Mouse (Mus musculus) brain, adult 10 weeks (tissue): ENCODE data around the gene Meig1. TPM values are rescaled to one million over a fixed set of nuclear protein-coding genes. Genes with fewer than 3 reads are reported as not detected.

Experiments used
- polyA plus RNA-seq: library from polyadenylated mRNA; stranded (reverse); fragments of 350-450 nt; fragmentation: Illumina TruSeq; extraction: RNeasy Lipid Tissue Mini Kit (QIAGEN cat#74804); gene quantifications from one replicate; pipeline ENCODE4 v1.2.3, GENCODE M21; 2015; ENCODE audit warnings: low read depth, low replicate concordance

Gene Meig1
- polyA plus RNA-seq = 9.0 TPM

DNA sequence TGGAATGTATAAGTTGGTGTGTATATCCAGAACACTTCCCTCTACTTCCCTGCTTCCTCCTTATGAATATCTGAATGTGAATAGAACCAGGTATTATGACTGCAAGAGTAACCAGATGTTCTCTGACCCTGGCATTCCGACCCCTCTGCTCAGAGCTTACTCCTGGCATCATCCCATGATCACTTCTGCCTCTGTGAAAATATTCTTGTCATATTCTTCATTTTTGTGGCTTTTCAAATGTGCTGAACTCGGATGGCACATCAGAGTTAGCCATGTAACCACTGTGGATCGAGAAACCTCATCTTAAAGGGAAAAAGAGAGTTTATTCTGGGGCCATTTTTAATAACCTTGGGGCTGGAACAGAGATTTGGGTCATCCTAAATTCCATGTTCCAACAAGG lies at the start of gene Meig1:
TSS of gene Meig1 (minus strand) at position 101 of the 400 bp plus-strand sequence.

DNA sequence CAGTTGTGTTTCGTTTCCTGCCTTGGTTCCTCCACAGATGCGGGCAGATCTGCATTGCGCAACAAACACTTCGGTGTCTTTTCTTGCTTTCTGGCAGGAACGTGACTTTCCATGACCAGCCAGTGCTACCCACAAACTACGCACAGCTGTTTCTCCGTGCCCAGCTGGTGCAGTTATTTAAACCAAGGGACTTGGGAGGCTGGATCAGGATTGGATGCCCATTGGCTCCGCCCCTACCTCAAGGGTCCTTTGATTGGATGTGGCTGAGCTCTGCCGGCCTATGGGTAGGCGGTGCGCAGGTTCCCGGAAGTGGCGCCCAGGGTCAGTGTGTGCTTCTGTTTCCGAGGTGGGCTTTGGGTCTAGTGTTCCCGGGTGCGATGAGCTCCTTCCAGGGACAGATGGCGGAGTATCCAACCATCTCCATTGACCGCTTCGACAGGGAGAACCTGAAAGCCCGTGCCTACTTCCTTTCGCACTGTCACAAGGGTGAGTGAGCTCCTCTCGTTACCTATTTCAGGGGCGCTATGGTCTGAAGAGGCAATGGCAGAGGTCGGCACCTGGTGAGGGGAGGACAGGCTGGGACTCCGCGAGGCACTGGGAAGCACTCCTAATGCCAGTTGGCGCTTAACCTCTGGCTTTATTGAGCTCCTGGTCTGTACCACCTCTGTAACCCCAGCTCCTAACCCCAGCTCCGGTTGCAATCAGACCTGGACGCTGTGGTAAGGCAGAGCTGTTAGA lies 1.6 kb upstream of the Meig1 start, which contains the start of gene Dclre1c:
TSS of gene Dclre1c (plus strand) at position 291 of the 738 bp plus-strand sequence.

DNA sequence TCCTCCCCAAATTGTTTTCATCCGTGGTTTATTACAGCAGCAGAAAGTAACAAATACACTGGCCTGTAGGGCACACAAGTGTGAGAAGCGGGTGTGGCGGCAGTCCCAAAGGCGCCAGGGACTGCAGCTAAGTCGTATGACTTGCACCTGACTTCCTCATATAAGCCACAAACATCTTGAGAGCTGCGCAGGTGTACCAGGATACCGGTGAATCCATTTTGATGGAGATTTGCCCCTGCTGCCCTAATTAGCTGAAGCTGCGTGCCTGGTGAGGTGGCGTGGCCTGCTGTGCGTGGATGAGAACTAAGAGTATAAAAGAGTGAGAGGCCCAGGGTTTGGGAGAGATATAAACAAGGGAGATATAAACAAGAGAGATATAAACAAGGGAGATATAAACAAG lies 25.3 kb downstream of the Meig1 start, which contains the start of gene Olah:
TSS of gene Olah (minus strand) at position 101 of the 400 bp plus-strand sequence.

Other genes starting within 250 kb of the Meig1 start
- 74.0 TPM for gene Nmt2, start 138.4 kb downstream of the Meig1 start, polyA plus RNA-seq
- gene Rpp38, start 90.0 kb downstream of the Meig1 start, polyA plus RNA-seq = 15.9 TPM
- 1.5 TPM for gene Acbd7, start 86.5 kb downstream of the Meig1 start, polyA plus RNA-seq
- not detected for gene Olah, start 25.4 kb downstream of the Meig1 start, polyA plus RNA-seq
- 7.9 TPM for gene Dclre1c, start 1.5 kb upstream of the Meig1 start, polyA plus RNA-seq
- gene Suv39h2, start 52.4 kb upstream of the Meig1 start, polyA plus RNA-seq = 3.5 TPM
- 2.7 TPM for gene Gm45902, start 90.1 kb upstream of the Meig1 start, polyA plus RNA-seq
- gene Hspa14, start 90.2 kb upstream of the Meig1 start, polyA plus RNA-seq = 40.9 TPM
- gene Cdnf, start 90.4 kb upstream of the Meig1 start, polyA plus RNA-seq = 1.1 TPM
- 9.2 TPM for gene Fam107b, start 147.8 kb upstream of the Meig1 start, polyA plus RNA-seq